Mouse (Mus musculus): ENCODE measurements around the gene Cylc1. TPM values are rescaled to one million over a fixed set of nuclear protein-coding genes. Genes with fewer than 3 reads are reported as not detected.

Cylc1 gene
- under 1 TPM in 1 of 2 experiments, not detected in 1; 0.09 TPM for polyA plus RNA-seq (2017; shearing (Covaris generic))

DNA sequence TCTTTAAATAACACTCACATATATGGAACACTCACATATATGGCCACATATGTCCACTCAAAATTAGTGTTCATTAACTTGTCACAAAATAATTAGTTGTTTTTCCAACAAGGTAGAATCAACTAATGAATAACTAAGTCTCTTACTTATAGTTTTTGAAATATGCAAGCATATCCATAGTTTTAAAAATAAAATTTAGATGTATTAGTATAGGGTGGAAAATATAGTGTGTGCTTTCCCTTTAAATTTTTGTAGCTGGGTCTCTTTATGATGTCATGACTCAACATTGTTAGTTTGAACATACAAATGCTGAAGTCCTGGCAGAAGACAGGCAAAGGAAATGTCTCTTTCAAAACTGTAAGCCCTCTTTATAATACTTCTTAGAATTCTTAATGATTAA is at the start of gene Cylc1:
TSS of gene Cylc1 (plus strand) at position 301 of the 400 bp plus-strand sequence.

DNA sequence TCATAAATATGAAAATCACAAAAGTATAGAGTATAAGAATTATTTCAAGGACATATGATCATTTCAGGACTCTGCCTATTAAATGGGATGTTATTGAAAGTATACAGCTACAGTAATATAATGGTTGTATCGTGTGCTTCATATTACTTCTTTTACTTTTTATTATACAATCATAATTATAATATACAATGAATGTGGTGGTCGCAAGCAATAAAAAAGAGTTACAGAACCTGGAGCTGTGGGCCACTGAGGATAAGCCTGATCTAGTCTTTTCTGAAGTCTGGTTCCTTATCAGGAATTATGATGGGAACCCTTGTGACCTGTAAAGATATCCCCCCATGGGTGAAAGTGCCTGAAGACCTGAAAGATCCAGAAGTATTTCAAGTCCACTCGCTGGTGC is 57.8 kb downstream of the Cylc1 start, which contains the start of gene Gm10112:
TSS of gene Gm10112 (plus strand) at position 301 of the 400 bp plus-strand sequence.

Other genes starting within 250 kb of the Cylc1 start
- not detected for gene Gm10112, start 57.9 kb downstream of the Cylc1 start, polyA plus RNA-seq (2017; shearing (Covaris generic))

Data from activated CD4-positive, CD25-positive, alpha-beta regulatory T cell (primary cell).